Mouse (Mus musculus): ENCODE measurements around the gene Peg12.

The Peg12 gene

DNA sequence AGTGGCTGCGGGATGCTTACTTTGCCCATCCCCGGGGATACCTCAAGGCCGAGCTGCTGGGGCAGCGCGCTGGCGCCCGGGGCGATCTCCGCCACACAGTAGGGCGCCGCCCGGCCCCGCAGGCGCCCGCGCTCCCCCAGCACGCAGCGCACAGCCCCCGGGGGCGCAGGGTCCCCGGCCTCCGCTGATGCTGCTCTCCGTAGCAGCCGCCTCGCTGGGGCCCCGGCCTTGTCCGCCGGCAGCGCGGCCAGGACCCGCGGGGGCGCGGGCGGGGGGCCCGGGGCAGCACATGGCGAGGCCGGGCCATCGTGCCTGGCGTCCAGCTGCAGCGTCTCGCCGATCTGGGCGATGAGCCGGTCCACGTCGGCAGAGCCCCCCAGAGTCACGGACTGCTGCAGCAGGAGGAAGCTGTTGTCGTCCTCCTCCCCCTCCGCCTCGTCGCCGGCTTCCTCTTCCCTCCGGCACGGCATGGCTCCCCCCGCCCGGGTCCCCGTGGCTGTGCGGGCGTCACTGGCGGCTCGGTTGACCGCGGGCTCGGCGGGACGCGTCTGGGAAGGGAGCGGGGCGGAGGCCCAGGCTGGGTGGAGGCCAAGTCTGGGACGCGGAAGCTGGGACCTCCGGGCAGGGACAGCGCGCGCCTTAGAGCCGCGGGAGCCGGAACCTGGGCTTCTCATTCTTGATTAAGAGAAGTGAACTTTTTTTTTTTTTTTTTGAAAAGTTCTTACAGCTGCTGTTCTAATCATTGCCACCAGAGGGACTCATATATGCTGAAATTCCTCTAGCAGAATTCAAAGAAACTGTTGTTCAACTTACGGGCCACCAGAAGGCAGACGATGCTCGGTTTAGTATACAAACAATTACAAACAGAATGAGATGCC is at the start of gene Peg12:
Gene Peg12, minus strand, starts transcription at position 633 of the 878 bp plus-strand sequence.
- peak; percentile 23 for DNase-seq (ENCODE audit: low read depth, low spot score)

DNA sequence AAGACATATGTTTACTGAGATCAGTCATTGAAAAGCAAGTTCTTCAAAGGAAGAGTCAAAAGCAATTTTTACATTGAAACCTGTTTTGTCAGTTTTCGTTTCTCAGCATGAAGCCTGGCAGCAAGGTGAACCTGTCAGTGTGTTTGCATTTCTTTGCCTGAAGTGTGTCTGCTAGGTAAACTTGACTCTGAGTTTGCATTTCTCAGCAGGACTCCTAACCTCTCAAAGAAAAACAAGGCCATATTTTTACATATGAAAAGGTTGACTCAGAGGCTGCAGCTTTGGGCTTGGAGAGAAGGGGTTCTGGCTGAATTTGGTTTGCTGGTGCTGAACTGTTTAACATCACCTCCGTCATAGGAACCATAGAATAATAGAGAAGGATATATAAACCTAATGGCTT is 21.8 kb upstream of the Peg12 start:
- DNase-seq (ENCODE audit: low read depth, low spot score): no peak

DNA sequence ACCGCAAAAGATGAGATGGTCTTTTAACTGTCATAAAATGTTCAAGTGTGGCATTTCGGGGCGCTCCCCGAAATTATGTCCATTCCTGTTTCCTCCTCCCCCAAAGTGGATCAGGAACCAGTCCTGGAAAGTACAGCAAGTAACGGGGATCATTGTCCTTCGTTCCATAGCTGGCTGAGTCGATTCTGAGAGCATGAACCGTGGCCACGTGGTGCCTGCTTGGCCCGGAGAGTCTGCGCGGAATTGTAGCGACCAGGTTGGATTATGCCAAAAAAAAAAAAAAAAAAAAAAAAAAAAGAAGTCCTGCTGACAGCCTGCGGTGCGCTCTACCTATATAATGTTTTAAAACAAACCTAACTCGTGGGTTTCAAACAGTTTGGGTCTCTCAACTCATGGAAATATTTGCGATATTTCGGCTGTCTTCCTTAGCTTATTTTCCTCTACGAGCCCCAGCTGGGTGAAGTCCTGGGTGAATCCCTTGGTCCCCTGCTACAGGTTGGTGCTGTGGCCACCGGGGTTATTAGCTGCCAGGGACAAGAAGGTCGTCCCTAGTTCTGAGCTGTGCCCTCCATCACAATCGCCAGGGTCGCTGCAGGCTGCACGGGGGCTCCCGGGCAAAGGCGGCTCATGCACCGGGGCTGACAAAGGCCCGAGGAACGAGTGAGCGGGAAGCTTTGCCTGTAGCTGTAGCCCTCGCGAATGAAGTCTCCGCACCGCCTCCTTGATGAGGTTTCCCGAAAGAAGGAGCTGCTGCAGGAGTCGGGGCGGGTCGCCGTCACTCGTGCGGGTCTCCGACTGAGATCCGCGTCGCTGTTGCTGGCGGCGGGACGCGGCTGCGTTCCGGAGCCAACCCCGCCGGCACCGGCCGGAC is 1.1 kb downstream of the Peg12 start:
- DNase-seq (ENCODE audit: low read depth, low spot score): no peak

DNA sequence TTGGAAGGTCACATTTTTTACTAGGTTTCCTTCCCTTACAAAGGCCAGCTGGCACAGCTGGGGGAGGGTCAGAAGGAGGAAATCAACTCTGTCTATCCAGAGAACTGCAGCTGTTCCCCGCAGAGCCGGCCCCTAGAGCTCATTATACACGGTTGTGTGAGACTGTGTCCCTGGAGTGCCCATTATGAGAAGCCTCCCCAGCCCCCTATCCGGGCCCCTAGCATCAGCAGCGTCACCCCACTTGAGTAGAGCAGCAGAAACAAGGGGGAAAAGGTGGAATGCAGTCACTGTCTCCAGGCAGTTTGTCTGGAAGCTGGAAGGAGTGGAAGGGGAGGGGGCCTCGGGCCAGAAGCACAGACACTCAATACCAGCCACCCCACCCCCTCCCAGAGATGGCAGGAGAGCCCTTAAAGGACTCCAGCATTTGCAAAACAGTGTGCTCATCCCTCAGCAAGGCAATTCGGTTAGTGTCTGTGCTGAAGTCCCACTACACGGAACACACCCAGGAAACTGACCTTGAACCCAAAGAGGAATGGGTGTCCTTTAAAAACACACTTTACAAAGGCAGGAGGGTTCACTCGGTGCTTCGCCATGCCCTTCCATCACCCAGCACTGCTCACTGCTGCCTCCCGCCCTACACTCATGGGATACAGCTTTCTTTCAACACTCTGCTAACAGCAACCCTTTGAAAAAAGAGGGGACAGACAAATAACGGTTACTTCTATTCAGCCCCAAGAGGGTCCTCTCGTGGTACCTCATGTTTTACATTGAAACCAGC is 1.9 kb downstream of the Peg12 start:
- DNase-seq (ENCODE audit: low read depth, low spot score): no peak

DNA sequence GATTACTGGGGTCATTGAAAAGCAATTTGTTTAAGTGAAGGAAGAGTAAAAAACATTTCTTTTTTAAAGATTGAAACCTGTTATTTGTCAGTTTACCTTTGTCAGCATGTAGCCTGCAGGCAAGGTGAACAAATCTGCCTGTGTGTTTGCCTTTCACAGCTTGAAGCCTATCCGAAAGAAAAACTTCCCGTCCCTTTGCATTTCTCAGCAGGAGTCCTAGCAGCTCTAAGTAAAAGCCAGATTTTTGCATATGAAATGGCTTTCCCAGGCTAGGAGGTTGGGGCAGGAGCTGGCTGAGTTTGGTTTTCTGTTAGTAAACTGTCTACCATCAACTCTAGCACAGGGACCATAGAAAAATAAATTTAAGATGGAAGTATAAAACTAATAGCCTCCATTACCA is 12.0 kb downstream of the Peg12 start:
- DNase-seq (ENCODE audit: low read depth, low spot score): no peak

DNA sequence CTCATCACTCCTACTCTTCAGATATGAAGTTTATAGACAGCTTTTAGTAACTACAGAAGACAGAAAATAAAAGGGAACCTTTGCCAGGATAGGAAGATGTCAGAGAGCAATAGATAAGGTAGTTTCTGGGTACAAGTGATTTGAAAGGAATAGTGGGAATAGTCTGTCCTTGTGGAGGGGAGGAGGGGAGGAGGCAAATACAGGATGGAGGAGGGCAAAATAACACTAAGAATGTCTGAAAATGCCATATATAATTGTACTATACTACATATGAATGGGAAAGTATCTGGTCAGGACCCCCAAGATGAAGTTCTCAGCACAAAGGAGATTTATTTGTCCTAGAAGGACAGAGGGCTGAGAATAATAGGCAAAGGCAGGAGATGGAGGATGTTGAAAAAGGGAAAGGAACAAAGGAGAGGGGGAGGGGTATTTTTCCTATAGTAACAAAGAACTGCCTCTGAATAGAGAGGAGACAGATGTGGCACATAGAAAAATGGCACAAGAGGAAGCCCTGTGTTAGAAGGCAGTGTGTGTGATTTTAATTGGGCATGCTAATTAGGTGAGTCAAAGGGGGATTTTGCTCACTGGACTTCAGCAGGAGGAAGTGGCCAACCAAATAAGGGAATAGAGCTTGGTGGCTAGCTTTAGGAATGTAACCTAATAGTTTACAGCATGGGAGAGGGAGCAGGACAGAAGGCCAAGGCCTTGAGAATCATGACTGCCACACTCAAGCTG is 18.7 kb downstream of the Peg12 start:
- no peak for DNase-seq (ENCODE audit: low read depth, low spot score)

DNA sequence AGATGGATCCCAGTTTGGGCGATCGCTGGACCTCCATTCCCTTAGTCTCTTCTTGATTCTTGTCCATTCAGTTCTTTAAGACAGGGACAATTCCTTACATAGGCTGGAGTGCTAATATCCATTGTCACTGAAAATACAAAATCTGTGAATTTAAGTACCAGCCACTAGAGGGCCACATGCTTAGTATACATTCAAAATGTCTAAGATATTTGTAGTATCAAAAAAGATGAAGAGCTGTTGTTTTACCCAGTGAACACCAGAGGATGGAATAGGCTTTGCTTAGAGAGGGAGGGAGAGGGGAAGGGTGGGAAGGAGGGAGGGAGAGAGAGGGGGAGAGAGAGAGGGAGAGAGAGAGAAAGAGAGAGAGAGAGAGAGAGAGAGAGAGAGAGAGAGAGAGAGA is 27.9 kb downstream of the Peg12 start:
- no peak for DNase-seq (ENCODE audit: low read depth, low spot score)

DNA sequence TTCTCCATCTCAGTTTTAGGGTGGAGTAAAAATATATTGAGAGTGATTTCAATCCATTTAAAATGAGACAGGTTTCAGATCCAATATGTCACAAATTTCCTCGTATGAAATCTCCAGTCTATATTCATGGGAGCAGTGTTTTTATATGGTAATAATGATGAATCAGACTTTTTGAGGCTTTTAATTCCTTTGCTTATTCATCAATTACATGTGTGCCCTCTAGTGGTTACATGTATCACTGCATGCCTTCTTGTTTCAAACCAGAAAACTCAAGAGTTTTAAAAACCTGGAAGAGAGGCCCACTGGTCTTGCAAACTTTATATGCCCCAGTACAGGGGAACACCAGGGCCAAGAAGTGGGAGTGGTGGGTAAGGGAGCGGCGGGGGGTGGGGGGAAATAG is 31.1 kb downstream of the Peg12 start:
- DNase-seq (ENCODE audit: low read depth, low spot score): no peak

DNA sequence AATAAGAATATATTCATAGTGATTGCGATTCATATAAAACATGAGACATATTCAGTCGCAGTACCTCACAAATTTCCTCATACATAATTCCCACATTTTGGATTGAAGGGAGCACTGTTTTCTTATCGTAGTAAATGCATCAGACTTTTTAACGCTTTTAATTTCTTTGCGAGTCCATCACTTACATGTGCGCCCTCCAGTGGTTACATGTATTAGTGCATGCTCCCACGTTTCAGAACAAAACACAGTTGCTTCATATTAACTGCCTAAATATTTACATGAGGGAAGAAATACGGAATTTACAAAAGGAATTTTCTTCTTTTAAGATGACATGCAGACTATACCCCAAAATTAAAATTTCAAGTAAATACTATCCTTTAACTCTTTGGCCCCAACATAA is 36.0 kb downstream of the Peg12 start:
- no peak for DNase-seq (ENCODE audit: low read depth, low spot score)

DNA sequence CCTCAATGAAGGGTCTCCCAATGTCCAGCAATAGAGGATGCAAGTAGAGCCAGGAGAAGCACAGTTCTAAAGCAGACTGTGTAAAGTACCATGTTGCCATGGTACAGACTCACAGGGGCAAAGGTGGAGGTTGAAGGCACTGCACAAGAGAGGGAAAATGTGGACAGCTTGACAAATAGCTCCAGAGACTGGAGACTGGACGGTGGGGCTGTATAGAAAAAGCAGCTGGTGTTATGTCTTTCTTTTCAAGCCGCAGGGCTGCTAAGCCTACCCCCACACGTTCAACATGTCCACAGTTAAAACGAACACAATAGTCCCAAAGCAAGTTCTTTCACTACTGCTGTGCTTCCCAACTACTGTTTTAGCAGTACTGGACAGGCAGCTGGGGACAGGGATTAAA is 41.1 kb downstream of the Peg12 start:
- DNase-seq (ENCODE audit: low read depth, low spot score): no peak

DNA sequence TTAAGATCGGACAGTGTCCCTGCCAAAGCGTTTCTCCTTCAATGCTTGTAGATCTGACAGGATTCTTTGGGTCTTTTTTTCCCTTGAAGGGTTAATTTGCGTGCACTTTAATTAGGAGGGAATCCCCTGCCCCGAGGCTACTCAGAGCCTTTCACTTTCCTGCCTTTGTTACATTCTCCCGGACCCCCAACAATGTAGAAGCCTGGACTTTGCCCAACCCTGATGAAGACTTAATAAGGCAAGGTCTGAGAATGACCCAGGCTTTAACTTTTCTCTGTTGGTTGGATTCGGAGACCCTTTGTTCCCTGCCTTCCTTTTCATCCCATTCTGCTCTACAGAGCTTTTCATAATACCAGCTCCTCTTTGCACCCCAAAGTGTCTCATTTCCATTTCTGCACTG is 43.7 kb downstream of the Peg12 start:
- no peak for DNase-seq (ENCODE audit: low read depth, low spot score)

DNA sequence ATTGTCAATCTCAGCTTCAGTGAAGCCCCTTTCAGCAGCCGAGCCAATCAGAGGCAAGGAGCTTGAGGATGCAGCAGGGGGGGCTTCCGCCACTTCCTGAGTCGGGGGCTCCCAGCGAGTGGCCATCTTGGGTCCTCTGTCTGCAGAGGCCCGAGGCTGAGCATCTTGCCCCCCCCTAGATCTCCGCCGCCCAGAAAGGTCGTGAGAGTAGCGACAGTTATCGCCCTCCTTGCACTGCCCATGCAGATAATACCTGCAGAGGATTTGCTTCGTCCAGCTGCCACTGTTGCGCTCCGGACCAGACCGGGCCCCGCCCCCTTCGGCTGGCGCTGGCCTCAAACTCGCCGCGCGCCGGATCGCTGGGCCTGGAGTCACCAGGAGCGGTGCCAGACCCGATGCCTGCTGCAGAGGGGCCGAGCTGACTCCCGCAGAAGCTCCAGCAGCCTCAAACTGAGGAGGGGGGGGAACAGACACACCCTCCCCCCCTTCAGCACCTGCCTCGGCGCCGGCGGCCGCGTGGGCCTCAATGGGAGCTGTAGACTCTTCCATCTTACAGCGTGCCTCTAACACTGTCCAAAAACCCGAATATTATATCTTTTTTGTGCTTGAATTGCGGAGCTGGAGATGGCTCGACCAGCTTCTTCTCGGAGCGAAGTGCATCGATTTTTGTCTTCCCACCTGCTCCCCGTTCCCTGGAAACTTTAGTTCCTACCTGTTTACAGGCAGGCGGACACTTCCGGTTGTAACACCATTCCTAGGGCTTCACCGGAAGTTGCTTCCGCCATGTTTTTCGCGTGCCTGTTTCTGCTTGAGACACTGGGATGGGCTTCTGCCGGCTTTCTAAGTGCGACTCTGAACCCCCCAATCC is 44.6 kb downstream of the Peg12 start, which contains the start of gene Mkrn3:
Gene Mkrn3, minus strand, starts transcription at position 647 of the 868 bp plus-strand sequence.
- peak; percentile 86 for DNase-seq (ENCODE audit: low read depth, low spot score)

DNA sequence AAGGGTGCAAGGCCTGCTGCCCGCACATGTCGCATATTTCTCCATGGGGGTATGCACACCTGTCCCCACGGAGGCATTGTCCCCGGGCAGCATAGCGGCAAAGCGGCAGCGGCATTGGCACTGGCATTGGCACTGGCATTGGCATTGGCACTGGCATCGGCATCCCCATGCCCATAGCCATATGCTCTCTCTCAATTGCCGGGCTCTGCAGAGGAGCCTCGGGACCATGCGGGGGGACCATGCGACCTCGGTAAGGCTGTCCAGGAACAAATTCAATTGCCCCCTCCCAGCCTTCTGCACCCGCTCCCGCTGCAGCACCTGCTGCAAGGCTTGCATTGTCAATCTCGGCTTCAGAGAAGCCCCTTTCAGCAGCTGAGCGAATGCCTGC is 45.2 kb downstream of the Peg12 start:
- DNase-seq (ENCODE audit: low read depth, low spot score): no peak

DNA sequence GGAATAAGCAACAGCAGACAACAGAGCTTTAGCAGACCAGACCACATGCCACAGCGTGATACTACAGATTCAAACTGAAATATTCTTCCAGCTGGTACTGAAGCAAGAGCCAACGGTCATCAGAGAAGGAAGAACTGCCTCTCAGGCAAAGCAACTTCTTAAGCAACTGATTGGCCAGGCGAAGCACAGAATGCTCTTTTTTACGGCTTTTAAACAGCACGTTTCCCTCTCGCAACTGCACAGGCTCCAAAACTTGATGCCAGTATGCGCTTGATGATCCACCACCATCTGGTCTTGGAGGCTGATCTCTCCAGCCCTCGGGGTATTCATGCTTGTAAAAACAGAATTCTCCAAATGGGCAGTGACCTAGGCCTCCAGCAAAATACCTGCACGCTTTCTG is 46.0 kb downstream of the Peg12 start:
- no peak for DNase-seq (ENCODE audit: low read depth, low spot score)

DNA sequence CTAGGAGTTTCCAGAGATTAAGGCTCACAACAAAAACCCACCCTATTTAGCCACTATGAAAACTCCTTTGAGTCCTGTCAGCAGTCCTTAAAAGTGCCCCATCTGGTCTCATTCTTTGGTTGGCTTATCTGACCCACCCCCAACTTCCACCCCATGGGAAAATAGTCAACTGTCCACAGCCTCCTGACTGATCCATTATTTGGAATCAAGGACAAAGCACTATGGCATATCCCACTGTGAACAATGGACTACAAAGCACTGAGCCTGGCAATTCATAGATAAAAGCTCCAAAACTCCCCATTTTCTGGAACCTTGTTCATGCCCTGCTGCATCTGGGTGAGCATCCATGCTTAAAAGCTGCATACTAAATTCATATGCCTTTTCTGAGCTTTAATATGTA is 48.1 kb downstream of the Peg12 start:
- no peak for DNase-seq (ENCODE audit: low read depth, low spot score)

DNA sequence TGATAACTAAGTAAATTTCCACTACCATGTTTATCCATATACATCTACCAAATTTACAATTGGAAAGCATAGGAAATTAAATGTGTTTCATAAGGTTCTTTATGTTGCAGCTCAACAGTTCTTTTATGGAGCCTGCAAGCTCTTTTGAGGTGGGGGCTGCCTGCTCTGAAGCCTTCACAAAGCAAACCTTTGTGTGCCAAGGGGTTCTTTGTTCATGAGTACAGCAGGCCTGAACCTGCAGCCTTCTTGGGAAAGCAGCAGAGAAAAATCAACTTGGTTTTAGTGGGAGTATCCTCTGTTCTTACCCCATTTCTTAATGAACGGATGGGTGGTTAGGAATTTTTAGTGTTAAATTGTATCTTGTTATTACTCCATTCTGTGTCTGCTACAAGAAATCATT is 49.1 kb downstream of the Peg12 start:
- DNase-seq (ENCODE audit: low read depth, low spot score): no peak

Measured in retina, postnatal 7 days (tissue).